Mouse (Mus musculus) midbrain, embryonic 11.5 days (tissue): ENCODE measurements around the gene Adamts3. TPM values are rescaled to one million over a fixed set of nuclear protein-coding genes. Genes with fewer than 3 reads are reported as not detected.
A peak's percentile ranks its signal among the peaks of the same experiment; 100 is the strongest.

ENCODE experiments used
- ATAC-seq: fragments of 200-750 bp; cut with Nextera tagmentation; 2 replicates; pipeline ENCODE4 v1.8.0; 2017; ENCODE audit warnings: moderate TSS enrichment, moderate library complexity; ENCODE audit not compliant: low FRiP score
- DNase-seq: peaks from one replicate; pipeline ENCODE4 v3.0.0; 2015; ENCODE audit warnings: low spot score; ENCODE audit errors: missing footprints
- H3K27ac ChIP-seq: fragments of 300-500 bp; sonication (generic); 2 replicates; pipeline ENCODE4 v1.5.1; 2014; ENCODE audit warnings: low read depth, low read length
- H3K27me3 ChIP-seq: fragments of 300-500 bp; sonication (generic); 2 replicates; pipeline ENCODE4 v1.6.1; 2014; ENCODE audit warnings: mild to moderate bottlenecking, low read length, moderate library complexity, mixed read lengths; ENCODE audit not compliant: control insufficient read depth, insufficient read depth
- H3K36me3 ChIP-seq: fragments of 300-500 bp; sonication (generic); 2 replicates; pipeline ENCODE4 v1.6.1; 2014; ENCODE audit warnings: mild to moderate bottlenecking, low read length, moderate library complexity, mixed read lengths; ENCODE audit not compliant: control insufficient read depth, insufficient read depth
- H3K4me1 ChIP-seq: fragments of 300-500 bp; sonication (generic); 2 replicates; pipeline ENCODE4 v1.6.1; 2014; ENCODE audit warnings: low read length; ENCODE audit not compliant: control insufficient read depth, insufficient read depth
- H3K4me2 ChIP-seq: fragments of 300-500 bp; sonication (generic); 2 replicates; pipeline ENCODE4 v1.6.1; 2014; ENCODE audit warnings: mild to moderate bottlenecking, moderate library complexity
- H3K4me3 ChIP-seq: fragments of 300-500 bp; sonication (generic); 2 replicates; pipeline ENCODE4 v1.5.1; 2014; ENCODE audit warnings: low read depth, low read length
- H3K9ac ChIP-seq: fragments of 300-500 bp; sonication (generic); 2 replicates; pipeline ENCODE4 v1.6.1; 2014; ENCODE audit warnings: low read length
- H3K9me3 ChIP-seq: fragments of 300-500 bp; sonication (generic); 2 replicates; pipeline ENCODE4 v1.6.1; 2016; ENCODE audit warnings: low read length; ENCODE audit not compliant: control insufficient read depth
- WGBS: fragments of 180-500 bp; shearing (Covaris S2); extraction: QIAGEN DNeasy Blood & Tissue Kit; methylation state at CpG from one replicate; pipeline ENCODE4 v1.1.7; 2014; 5-methylcytosine and 5-hydroxymethylcytosine counted together
- polyA plus RNA-seq: library from polyadenylated mRNA; unstranded; fragments of >200 nt; fragmentation: Nextera tagmentation; extraction: Ambion mirVana; gene quantifications from 2 replicates; pipeline ENCODE4 v1.2.1, GENCODE M21; 2014

Adamts3 gene
- polyA plus RNA-seq, 1 experiment from 2014 or later = 4.9 TPM

DNA sequence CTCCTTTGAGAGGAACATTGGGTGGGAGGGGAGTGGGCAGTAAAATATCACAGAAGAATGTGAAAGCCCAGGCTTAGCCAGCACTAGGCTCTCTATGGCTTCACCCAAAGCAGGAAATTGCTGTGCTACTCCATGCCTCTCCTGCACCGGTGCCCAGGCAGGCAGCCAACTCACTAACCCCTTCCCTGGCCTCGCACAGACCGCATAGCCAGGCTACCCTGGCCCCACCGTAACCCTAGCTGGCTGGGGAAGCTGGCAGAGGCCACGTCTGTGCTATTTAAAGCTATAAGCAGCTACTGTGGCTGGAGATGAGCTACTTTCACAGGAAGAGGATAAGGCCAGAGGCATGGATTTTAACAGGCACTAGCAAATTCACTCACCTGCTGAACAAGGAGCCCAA is 38.8 kb downstream of the Adamts3 start:
- no peak overlapping the region for H3K4me3 ChIP-seq
- WGBS = 68% methylated on average over 5 of the region's 5 CpGs
- no peak overlapping the region for H3K4me2 ChIP-seq
- no peak overlapping the region for H3K9ac ChIP-seq
- no peak overlapping the region for H3K27ac ChIP-seq
- no peaks in the 10 kb centered on the region for H3K27me3 ChIP-seq
- DNase-seq = no peak
- no peak for ATAC-seq
- H3K4me1 ChIP-seq = no peaks in the 10 kb centered on the region
- H3K9me3 ChIP-seq = no peaks in the 10 kb centered on the region
- no peaks in the 10 kb centered on the region for H3K36me3 ChIP-seq

DNA sequence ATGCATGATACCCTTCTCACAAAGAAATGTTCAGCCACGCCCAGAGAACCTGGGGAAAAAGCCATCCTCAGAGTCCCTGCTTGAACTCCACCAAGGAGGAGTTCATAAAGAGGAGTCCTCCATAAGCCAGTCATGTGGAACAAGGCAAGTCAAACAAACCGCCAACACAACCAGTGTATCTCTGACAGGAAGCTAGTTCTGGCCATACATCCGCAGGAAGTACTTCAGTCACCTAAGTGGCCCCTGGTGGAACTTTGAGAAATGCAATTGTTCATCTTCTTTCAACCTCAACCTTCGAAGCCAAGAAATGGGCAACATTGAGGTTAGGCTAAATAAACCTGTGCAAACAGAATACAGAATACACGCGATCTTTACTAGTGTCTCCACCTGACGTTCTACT is 39.7 kb downstream of the Adamts3 start:
- Histone ChIP-seq H3K27me3 (no peaks in the 10 kb centered on the region), H3K27ac (no peak overlapping the region), H3K36me3 (no peaks in the 10 kb centered on the region), H3K4me1 (no peaks in the 10 kb centered on the region), H3K4me2 (no peak overlapping the region), H3K4me3 (no peak overlapping the region), H3K9ac (no peak overlapping the region), H3K9me3 (no peaks in the 10 kb centered on the region)
- ATAC-seq (no peak), DNase-seq (peak; percentile 80)
- WGBS = 91% methylated on average over 7 of the region's 7 CpGs

DNA sequence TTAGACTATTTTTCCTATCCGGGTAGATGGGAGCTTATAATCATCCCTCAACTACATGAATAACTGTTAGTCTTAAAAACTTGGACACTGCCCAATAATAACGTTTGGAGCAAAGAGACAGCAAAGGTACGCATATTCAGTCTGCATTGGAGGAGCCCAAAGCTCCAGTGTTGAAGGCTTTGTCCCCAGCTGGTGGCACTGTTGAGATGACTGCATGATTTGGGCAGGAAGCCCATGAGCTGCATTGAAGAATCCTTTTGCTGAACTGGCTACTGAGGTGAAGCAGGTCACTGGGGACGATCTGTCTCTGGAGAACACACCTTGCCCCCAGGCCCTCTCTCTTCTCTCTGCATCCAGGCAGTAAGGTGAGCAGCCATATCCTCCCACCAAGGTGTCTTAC is 43.5 kb downstream of the Adamts3 start:
- DNase-seq (no peak), ATAC-seq (no peak)
- Histone ChIP-seq H3K36me3 (no peaks in the 10 kb centered on the region), H3K4me2 (no peak overlapping the region), H3K9ac (no peak overlapping the region), H3K4me1 (no peaks in the 10 kb centered on the region), H3K4me3 (no peak overlapping the region), H3K9me3 (no peaks in the 10 kb centered on the region), H3K27me3 (no peaks in the 10 kb centered on the region), H3K27ac (no peak overlapping the region)
- 82% methylated on average over 4 of the region's 4 CpGs for WGBS

DNA sequence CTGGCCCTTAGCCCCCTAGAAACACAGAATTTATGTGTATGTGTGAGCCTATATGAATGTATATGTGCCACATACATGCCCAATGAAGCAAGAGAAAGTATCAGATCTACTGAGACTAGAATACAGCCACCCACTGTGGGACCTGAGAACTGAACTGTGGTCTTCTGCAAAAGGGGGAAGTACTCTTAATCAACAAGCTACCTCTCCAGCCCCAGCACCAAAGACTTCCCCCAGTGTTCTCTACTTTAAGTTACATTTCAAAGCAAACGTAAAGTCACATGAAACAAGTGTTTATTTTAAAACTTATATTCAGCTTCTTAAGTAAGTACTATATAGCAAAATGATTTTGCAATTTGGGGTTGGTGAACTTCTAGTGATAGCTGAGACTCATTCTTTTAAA is 62.0 kb downstream of the Adamts3 start:
- H3K4me3 ChIP-seq = no peak overlapping the region
- no peaks in the 10 kb centered on the region for H3K9me3 ChIP-seq
- WGBS = 93% methylated on average over 1 of the region's 1 CpGs
- no peak overlapping the region for H3K9ac ChIP-seq
- no peak overlapping the region for H3K4me2 ChIP-seq
- ATAC-seq = no peak
- no peaks in the 10 kb centered on the region for H3K4me1 ChIP-seq
- no peaks in the 10 kb centered on the region for H3K27me3 ChIP-seq
- DNase-seq = no peak
- H3K36me3 ChIP-seq = no peaks in the 10 kb centered on the region
- no peak overlapping the region for H3K27ac ChIP-seq

DNA sequence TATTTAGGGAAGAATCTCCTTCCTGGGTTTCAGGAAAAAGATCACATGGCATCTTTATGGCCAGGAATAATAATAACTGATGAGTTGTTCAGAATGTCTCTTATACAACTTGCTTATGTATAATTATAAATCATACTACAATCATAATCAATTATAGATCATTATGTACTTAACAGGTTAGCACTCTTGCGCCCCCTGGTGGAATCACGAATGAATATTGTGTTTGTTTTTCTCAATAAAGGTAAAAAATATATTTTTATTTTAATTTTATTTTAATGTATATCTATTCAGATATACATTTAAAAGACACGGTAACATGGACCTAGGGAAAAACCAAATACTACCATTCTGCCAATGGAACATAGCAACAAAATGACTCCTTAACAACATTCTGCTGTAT is 63.6 kb downstream of the Adamts3 start:
- H3K36me3 ChIP-seq = no peaks in the 10 kb centered on the region
- DNase-seq (peak; percentile 79), ATAC-seq (no peak)

DNA sequence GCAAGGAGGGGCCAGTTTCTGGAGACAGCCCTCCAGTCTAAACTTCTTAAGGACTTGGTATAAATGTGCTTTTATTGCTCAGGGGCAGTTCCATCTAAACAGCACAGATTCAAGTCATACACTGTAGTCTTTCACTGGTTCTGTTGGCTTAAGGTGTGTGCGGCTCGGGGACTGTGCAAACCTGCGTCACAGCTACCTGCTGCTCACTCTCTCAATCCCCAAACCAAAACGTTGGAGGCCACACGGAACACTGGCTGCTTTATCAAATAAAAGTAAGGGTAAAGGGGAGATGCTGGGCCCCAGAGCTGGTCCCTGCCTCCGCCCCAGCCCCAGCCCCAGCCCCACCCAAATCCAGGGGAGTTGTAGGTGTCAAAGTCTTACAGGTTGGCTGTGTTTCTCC is 66.5 kb downstream of the Adamts3 start:
- H3K27me3 ChIP-seq = no peaks in the 10 kb centered on the region
- 90% methylated on average over 6 of the region's 6 CpGs for WGBS
- H3K4me3 ChIP-seq = no peak overlapping the region
- H3K9ac ChIP-seq = no peak overlapping the region
- H3K27ac ChIP-seq = no peak overlapping the region
- no peaks in the 10 kb centered on the region for H3K36me3 ChIP-seq
- H3K4me1 ChIP-seq = no peaks in the 10 kb centered on the region
- no peaks in the 10 kb centered on the region for H3K9me3 ChIP-seq
- ATAC-seq (no peak), DNase-seq (no peak)
- H3K4me2 ChIP-seq = no peak overlapping the region

More for the DNA sequence above, 63.6 kb downstream of the Adamts3 start:
- no peak overlapping the region for H3K27ac ChIP-seq
- no peak overlapping the region for H3K4me2 ChIP-seq
- WGBS = 23% methylated on average over 3 of the region's 3 CpGs
- no peak overlapping the region for H3K4me3 ChIP-seq
- no peaks in the 10 kb centered on the region for H3K4me1 ChIP-seq
- no peaks in the 10 kb centered on the region for H3K9me3 ChIP-seq
- H3K27me3 ChIP-seq = no peaks in the 10 kb centered on the region
- H3K9ac ChIP-seq = no peak overlapping the region

DNA sequence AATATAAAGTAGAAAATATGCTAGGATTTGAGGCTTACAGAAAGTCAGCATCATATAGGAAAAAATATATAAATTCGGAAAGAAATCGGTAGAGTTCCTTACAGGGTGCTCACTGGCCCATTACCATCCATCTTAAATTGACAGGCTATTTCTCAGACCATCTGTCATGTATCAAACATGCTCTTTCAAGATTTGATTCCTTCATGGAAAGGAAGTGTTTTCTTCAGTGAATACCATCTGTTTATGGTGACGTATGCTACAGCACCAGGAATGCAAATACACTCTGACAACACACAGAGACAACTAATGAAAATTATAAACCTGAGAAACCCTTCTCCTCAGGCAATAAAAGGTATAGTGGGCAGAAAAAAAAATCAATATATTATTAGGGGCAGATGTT is 68.6 kb downstream of the Adamts3 start:
- H3K4me3 ChIP-seq = no peak overlapping the region
- no peaks in the 10 kb centered on the region for H3K27me3 ChIP-seq
- ATAC-seq = no peak
- H3K27ac ChIP-seq = no peak overlapping the region
- H3K4me2 ChIP-seq = no peak overlapping the region
- no peaks in the 10 kb centered on the region for H3K36me3 ChIP-seq
- no peaks in the 10 kb centered on the region for H3K9me3 ChIP-seq
- H3K4me1 ChIP-seq = no peaks in the 10 kb centered on the region
- no peak overlapping the region for H3K9ac ChIP-seq
- WGBS = 90% methylated on average over 3 of the region's 3 CpGs
- DNase-seq = no peak

DNA sequence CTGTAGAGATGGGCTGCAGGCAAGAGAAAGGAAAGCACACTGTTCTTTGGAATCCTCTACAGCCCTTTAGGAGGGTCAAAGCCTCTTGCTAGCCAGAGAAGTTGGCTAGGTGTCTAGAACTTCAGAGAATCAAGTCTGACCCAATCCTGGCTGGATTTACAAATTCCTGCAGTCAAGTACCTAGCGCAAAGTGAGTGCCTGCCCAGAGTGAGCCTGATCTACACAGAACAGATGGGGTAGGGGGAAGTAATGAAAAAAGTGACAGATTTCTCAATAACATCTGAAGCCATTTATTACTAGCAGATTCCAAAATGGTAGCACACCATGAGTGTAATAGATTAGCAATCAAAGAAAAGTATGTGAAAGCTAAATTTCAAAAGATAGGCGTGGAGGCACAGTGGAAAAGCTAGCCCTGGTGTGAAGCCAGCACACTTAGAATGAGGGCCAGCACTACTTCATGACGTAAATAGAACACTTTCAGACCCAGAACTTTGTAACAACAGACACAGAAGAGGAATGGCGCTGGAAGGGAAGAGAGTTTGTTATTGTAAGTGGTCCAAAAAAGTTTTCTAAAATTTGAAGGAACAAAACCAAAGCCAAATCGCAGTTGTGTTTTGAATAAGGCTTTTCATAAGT is 82.8 kb downstream of the Adamts3 start:
- no peaks in the 10 kb centered on the region for H3K9me3 ChIP-seq
- ATAC-seq = no peak
- DNase-seq = no peak
- no peak overlapping the region for H3K4me3 ChIP-seq
- H3K27ac ChIP-seq = no peak overlapping the region
- H3K9ac ChIP-seq = no peak overlapping the region
- H3K4me2 ChIP-seq = no peak overlapping the region
- no peaks in the 10 kb centered on the region for H3K27me3 ChIP-seq
- WGBS = 91% methylated on average over 5 of the region's 5 CpGs
- no peaks in the 10 kb centered on the region for H3K36me3 ChIP-seq
- H3K4me1 ChIP-seq = no peaks in the 10 kb centered on the region

DNA sequence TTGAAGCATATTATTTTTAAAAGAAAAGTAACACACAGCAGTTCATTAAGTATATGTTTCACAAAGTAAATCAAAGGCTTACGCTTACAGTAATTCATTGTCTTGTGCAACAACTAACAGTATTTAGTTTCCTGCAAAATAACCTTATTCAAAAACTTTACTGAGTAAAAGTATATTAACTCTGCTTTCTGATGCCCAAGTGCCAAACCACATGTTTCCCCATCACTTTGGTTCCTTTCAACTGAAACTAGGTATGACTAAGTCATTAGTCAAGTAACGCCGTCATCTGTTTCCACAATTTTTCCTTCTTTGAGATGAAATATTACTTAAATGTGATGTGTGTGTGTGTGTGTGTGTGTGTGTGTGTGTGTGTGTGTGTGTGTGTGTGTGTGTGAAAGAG is 89.4 kb downstream of the Adamts3 start:
- Histone ChIP-seq H3K4me2 (no peak overlapping the region), H3K27me3 (no peaks in the 10 kb centered on the region), H3K27ac (no peak overlapping the region), H3K36me3 (no peaks in the 10 kb centered on the region), H3K4me3 (no peak overlapping the region), H3K4me1 (no peaks in the 10 kb centered on the region), H3K9ac (no peak overlapping the region), H3K9me3 (no peaks in the 10 kb centered on the region)
- WGBS = 97% methylated on average over 3 of the region's 3 CpGs
- ATAC-seq = no peak
- no peak for DNase-seq
